Mouse (Mus musculus) megakaryocyte, adult 5-6 weeks (primary cell): ENCODE data around the gene Hmga1b. TPM values are rescaled to one million over a fixed set of nuclear protein-coding genes. Genes with fewer than 3 reads are reported as not detected.
"Not testable (repeated sequence)": the region's sequence is repeated elsewhere in the genome, so short reads cannot be mapped to it uniquely, and the experiment has no call there.

Experiments
- ATAC-seq: 2 replicates; pipeline ENCODE4 v1.8.0; 2016; ENCODE audit warnings: mild to moderate bottlenecking, inconsistent platforms; ENCODE audit not compliant: poor library complexity, severe bottlenecking
- total RNA-seq, 2 experiments: library from RNA; stranded (forward) in 1 of 2; stranded (reverse) in 1 of 2; fragments of 153-499, 151-499 nt in 1 of 2; fragments of 221-1000, 200-1000 nt in 1 of 2; gene quantifications; 2 replicates each; pipeline versions ENCODE4 v1.2.3 to v1.2.4; 2015 to 2017

Gene Hmga1b
- total RNA-seq, 2 experiments from 2014 or later: 8.8 to 11.9 TPM

DNA sequence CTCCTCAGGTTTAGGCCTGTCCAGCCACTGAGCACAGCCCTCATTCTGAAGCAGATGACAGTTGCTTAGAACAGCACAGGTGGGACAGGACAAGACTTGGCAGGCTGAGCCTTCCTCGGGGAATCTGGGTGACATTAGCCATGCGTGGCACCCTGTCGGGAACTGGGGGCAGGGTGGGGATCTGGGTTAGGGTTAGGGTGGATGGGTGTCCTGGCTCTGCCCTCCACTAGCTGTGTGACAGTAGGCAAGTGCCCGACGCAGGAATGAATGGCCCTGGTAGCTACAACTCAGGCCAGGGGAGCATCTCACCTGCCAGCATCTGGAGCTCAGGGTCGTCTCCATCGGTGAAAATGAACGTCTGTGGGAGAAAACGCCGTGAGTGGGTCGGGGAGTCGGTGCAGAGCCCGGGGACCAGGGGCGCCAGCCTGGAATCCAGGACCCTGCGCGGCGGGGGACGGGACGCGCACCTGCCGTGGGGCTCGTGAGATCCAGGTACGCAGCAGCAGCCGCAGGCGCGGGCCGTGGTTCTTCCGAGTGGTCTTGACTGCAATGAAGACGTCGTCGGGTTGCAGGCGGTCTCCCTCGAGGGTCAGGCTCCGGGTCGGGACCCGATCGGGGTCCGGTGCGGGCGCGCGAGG is 21.0 kb downstream of the Hmga1b start:
- ATAC-seq: 0 out of 2 replicates have a peak, but pooled peaks have one; percentile 11

DNA sequence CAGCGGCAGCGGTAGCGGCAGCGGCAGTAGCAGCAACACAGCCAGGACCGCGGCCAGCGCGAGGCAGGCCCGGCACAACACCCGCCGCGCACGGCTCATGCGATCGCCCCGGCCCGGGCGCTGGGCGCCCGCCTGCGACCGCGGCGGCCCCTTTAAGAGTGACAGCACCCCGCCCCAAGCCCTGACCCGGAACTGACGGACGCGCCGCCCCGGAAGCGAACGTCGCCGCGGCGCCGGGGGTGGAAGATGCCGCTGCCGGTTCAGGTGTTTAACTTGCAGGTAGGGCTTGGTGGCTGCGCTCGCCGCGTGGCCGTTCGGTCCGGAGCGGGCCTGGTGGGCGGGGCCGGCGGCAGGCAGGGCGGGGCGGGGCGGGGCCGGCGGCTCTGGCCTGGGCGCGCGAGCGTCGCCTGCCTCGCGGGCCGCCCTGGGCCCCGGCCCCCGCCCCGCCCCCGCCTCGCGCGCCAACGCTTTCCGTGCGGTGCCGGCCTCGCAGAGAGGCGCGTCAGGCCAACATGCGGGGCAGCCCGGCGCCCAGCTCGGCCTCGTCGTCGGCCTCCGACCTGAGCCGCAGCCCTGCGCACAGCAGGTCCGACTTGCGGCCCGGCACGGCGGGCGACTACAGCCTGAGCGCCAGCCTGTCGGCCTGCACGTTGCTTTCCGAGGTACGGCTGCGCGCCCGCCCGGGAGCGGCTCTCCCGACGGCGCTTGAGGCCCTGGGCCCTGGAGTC is 21.6 kb downstream of the Hmga1b start, which contains the start of the genes Rfng and Gps1:
TSS of gene Rfng (minus strand) at position 144 of the 728 bp plus-strand sequence.
TSS of gene Gps1 (plus strand) at position 209 of the 728 bp plus-strand sequence.
- peak; percentile 93 for ATAC-seq

DNA sequence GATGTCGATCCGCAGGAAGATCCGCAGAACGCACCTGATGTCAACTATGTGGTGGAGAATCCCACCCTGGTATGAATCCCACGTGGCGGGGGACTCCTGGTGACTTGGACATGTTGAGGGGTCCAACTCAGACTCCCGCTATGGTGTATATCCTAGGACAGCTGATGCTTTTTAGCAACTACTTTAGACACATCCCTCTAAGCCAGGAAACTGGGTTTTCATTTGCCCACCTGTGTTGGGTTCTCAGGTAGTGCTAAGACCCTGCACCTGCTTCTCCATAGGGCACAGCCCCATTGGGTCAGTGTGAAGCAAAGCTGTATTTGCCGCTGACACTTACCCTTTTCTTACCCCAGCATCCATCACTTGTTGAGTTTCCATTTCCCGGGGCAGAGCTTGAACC is 22.6 kb downstream of the Hmga1b start:
- no peak for ATAC-seq

DNA sequence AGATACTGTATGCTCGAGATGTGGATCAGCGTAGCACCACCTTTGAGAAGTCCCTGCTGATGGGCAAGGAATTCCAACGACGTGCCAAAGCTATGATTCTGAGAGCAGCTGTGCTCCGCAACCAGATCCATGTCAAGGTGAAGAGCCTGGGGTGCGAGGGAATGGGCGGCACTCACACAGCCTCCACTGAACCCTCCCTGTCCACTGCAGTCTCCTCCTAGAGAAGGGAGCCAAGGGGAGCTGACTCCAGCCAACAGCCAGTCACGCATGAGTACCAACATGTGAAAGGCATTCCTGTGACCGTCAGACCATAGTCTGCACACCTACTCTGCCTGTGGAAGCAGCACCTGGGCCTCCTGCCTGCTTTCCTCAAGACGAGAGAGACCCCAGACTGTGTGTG is 25.9 kb downstream of the Hmga1b start:
- not testable (repeated sequence) for ATAC-seq

DNA sequence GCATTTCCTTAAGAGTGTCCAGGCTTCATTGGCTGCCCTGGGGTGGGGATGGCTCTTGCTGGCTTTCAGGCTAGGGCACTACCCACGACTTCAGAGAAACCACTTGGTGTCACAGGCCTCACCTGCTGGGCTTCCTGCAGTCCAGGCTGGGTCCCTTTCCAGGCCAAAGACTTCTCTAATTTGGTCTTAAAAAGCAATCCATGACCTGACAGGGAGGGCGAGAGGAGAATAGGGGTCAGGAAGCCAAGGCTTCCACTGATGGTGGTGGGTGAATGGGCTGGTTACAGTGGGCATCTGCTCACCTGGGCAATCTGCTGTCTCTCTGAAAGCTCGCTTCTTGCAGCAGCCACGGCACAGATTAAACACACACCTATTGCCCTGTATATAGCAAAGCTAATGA is 26.8 kb downstream of the Hmga1b start:
- no peak for ATAC-seq

DNA sequence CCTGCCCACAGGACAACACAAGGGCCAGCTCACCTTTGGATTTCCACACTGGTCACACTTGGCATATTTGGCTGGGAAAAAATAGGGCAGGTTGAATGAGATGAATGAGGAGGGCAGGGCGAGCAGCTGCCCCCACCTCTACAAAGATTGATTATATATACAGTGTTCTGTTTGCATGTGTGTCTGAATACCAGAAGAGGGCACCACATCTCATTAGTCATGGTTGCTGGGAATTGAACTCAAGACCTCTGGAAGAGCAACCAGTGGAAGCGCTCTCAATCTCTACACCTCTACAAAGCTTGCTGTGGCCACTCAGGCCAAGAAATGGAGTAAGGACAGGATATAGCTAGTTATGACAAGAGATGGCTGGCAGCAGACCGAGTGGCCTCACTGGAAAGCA is 27.2 kb downstream of the Hmga1b start:
- ATAC-seq: no peak

DNA sequence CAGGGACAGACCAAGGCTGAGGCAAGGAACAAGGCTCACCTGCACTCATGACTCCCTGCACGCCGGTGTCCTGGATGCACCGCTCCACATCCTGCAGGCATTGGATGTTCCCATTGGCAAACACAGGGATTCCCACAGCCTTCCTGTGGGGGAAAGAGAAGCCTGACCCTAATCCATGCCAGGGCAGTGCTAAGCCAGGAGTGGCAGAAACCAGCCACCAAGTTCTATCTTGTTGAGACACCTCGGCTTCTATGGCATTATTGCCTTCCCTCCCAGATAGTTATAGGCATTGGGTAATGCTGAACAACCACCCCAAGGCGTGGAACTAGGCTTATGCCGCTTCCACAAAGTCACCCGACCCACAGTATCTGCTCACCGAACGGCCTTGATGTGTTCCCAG is 30.1 kb downstream of the Hmga1b start:
- no peak for ATAC-seq

DNA sequence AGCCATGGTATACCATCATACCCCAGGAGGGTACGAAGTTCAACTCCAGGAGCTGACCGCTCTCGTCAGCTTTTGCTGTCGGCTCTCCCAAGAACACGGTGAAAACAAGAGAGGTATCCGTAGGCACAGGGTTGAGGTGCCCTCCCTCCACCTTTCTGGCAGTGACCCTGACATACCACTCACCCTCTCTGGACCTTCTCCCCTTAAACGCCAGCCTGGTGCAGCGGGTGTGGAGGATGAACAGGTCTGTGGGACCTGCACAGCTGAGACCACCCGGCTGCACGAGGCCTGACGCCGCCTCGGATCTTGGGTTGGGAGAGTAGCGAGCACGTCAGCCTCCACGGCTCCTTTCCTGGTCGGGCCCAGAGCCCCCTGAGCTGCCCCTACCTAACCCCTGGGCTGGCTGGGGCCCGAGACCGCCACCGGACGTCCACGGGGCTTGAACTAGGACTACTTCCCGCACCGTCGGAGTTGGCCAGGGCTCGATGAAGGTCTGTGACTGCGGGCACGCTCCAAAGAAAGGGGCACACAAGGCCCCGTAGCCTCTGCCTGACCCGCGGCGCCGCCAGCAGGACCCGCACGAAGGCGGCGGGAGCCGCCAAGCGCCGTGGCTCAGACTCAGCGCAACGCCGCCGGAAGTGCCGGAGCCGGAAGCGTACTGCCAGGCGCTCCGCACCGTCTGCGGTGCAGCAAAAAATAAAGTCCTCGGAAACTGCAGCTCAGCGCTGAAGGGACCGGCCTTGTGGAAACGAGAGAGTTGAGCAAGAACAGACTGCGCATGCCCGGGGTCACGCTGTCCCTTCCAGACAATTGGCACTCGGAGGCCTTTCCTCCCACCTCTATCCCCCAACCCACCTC is 33.4 kb downstream of the Hmga1b start, which contains the start of gene Dus1l:
TSS of gene Dus1l (minus strand) at position 648 of the 858 bp plus-strand sequence.
- peak; percentile 94 for ATAC-seq

DNA sequence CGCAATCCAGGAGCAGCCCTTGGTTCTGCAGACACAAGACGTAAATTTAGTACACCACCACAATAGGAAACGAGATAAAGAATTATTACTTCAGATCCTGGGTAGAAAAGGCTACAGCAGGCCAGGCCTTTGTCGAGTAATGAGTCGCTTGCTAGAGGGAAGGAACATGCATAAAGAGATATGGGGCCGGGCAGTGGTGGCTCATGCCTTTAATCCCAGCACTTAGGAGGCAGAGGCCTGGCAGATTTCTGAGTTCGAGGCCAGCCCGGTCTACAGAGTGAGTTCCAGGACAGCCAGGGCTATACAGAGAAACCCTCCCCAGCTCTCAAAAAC is 34.0 kb downstream of the Hmga1b start:
- no peak for ATAC-seq

DNA sequence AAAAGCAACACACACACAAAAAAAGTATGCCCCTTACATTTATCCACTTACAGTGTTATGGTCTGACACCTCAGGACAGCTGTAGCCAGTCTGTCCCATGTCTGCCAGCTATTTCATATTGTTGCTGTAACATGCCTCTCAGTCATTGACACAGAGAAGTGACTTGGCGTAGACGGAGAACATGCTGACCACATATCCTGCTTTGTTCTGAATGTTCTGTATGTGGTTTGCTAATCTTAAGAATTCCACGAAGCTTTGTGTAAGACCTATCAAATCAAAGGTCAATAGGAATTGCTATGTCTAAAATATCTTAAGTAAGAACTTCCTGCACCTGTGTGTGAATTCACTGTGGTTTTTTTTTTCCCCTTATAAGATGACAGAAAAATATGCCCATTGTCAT is 35.6 kb downstream of the Hmga1b start:
- no peak for ATAC-seq

DNA sequence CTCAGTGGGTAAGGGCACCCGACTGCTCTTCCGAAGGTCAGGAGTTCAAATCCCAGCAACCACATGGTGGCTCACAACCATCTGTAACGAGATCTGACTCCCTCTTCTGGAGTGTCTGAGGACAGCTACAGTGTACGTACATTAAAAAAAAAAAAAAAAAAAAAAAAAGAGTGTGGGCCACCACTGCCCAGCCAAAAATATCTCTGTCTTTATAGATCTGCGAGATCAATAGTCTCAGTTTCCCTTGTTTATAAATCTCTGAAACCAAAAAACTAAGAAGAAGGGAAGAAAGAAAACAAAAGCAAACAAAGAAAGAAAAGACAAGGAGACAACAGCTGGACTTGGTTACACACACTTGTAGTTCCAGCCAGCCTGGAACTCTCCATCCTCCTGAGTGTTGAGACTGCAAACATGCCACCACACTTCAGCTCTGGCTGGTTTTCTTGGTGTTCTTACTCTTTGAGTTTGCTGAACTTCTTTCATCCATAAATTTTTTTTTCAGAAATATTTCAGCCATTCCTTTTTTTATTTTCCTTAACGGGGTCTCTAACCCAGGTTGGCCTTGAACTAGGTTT is 36.8 kb downstream of the Hmga1b start:
- no peak for ATAC-seq

DNA sequence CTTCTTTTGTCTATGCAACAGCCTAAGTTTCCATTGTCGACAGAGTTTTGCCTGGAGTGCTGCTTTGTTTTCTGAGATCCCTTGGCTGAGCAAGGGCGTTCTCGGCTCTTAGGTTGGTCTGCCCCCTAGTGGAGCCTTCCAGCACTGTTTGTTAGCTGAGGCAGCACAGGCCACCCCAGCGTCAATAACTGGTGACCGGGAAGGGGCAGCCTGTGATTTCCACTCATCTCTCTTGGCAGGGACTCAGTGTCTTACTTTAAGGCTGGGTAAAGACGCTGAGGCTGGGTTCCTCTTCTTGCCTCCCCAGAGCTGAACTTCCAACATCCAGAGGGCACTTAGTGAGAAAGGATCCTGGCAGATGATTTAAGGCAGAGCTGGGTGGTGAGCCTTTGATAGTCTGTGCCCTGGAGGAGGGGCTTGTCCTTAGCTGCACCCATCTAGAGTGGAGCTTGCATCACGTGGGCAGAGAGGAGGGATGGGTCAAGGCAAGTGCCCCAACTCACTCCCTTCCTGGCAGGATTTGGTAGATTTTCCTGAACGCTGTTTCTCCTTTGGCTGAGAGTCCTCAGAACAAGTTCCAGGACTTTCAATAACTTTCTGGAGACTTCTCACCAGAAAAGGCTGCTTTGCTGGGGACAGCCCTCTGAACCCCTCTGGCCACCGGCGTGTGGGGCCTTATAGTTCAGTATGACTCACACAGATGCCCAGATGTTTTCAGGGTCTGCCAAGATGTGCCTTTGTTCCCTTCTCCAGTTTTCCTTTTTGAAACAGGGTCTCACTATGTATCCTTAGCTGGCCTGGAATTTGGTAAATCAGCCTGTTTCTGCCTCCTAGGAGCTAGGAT is 37.7 kb downstream of the Hmga1b start:
- peak; percentile 74 for ATAC-seq

DNA sequence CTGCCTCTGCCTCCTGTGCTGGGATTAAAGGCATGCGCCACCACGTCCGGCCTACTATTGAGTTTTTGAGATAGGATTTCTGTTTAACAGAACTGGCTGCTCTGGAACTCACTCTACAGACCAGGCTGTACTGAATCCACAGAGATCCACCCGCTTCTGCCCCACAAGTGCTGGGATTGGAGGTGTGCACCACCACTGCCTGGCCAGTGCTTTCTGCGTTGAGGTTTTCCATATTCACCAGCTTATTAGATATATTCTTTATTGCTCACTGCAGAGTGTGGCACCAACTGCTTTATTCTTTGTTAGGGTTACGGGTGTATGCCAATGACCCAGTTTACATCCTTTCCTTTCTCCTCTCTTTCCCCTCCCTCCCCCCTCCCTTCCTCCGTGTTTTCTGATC is 41.7 kb downstream of the Hmga1b start:
- no peak for ATAC-seq

DNA sequence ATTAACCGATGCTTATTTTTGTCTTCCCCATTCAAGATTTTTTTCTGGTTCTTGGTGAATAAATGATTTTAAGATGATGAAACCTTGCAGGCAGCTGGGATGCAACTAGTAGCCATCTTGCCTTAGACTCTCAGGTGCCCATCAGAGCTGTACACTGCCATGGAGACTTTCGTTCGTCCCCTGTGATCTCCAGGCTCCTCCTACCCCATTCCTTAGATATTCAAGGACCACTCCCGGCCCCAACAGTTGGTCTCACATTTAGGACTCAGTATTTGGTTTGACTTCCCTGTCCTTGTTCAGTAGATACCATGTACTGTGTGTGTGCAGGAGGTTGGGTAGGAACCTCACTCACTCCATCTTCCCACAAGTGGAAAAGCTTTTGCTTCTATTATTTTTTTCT is 42.2 kb downstream of the Hmga1b start:
- no peak for ATAC-seq

DNA sequence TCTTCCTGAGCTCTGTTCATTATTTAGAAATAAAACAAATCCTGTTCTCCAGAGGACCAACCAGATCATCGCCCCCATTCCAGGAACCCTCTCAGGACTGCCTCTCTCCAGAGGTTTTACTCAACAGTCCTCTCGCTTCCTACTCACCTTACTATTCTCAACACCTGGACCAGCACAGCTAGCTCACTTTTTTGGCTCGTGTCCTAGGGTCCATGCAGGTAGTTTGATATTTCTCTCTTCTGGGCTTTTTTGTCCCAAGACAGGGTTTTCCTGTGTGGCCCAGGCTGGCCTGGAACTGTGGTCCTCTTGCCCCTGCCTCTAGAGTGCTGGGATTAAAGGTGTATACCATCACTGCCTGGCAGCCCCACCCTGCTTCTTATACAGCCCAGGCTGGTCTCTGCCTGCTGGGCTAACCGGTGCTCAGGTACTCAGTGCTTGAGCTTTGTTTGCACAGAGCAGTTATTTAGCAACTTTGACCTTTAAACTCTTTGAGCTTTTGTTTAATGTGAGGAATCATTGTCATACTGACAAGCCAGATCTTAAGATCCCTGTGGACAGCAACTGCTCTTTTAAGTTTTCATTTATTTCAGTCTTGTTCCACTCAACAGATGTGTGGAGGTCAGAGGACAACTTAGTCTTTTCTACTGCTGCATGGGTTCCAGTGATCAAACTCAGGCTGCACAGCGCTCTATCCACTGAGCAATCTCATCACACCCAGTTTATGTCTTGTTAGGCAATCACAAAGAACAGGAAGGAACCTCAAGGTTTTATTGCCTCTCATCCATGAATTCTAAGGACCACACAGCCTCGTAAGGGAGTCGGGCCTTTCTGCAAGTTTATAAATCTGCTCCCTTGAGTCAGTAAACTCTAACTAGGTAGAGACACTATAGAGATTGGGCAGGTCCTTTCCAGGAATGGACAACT is 43.0 kb downstream of the Hmga1b start:
- no peak for ATAC-seq

DNA sequence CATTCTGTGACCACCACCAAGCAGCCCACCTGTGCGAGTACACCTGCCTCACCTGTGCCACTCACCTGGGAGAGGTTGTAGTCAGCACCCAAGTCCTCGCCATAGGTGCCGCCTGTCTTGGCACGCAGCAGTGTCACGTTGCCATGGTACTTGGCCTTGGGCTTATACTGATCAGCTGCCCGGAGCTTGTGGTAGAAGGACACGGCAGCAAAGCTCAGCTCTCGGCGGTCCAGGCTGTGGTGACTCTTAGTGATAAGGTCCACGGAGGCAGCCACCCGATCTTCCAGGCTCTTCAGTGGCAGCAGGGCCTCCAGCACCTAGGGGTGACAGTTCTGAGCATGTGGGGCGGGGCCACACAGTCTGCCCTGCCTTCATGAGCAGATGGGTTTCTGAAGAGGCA is 45.4 kb downstream of the Hmga1b start:
- ATAC-seq: no peak

DNA sequence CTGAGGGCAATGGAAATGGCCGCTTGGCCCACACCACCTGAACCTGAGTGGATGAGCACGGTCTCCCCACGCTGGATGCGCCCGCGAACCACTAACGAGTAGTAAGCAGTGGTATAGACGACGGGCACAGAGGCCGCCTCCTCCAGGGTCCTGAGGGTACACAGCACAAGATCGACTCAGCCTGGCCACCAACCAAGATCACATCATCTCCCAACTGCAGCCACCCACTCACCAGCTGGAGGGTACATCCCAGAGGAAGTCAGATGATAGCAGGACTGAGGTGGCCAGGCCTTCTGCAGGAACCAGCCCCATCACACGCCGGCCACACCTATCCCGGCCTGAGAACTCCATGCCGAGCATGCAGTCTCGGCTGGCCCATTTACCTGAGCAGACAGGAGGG is 49.5 kb downstream of the Hmga1b start:
- ATAC-seq: no peak
